Mouse (Mus musculus): ENCODE data around the gene Ctnna3. TPM values are rescaled to one million over a fixed set of nuclear protein-coding genes. Genes with fewer than 3 reads are reported as not detected.

Gene Ctnna3
- polyA plus RNA-seq, 1 experiment = 1.2 TPM

DNA sequence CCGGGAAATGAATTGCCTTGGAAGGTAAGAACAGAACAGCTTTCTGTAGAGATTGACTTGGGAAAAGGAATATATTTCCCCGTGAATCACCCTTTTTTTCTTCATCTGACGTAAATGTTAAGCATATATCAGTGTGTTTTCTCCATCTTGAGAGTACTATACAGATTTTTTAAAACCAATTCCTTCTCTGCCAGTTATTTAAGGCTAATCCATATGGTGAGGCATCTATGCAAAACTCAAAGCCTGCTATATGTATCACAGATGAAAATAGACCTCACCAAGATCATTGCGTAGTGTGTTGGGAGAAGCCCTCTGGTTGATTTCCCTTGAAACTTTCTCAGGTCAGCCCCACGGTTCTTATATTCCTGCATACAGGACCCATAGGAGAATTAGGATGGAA, 464.7 kb downstream of the Ctnna3 start:
- no peak overlapping the region for H3K4me3 ChIP-seq (replicated peaks; ENCODE audit: control insufficient read depth, low read depth, low read length)
- TF ChIP-seq CTCF (IDR thresholded peaks at IDR 0.05; ENCODE audit: control insufficient read depth, insufficient read depth, low read length) (no peak), POLR2A (IDR thresholded peaks at IDR 0.05; ENCODE audit: borderline replicate concordance, control insufficient read depth, low read depth, low read length) (no peak)
- H3K4me1 ChIP-seq (ENCODE audit: control insufficient read depth, insufficient read depth, low read length) = no peaks in the 10 kb centered on the region
- H3K27ac ChIP-seq (ENCODE audit: control insufficient read depth, insufficient read depth, low read depth, low read length, poor library complexity) = no peak overlapping the region
- 79% methylated on average over 5 of the region's 5 CpGs for WGBS

- H3K4me3 ChIP-seq (replicated peaks; ENCODE audit: control insufficient read depth, low read depth, low read length) = no peak overlapping the region
- H3K4me1 ChIP-seq (ENCODE audit: control insufficient read depth, insufficient read depth, low read length) = no peaks in the 10 kb centered on the region
- TF ChIP-seq CTCF (IDR thresholded peaks at IDR 0.05; ENCODE audit: control insufficient read depth, insufficient read depth, low read length) (no peak), POLR2A (IDR thresholded peaks at IDR 0.05; ENCODE audit: borderline replicate concordance, control insufficient read depth, low read depth, low read length) (no peak)
- H3K27ac ChIP-seq (ENCODE audit: control insufficient read depth, insufficient read depth, low read depth, low read length, poor library complexity) = no peak overlapping the region
These were observed 470.0 kb downstream of the Ctnna3 start for GRCm38 (mm10) chr10:63899891-63900290.

- H3K4me3 ChIP-seq (replicated peaks; ENCODE audit: control insufficient read depth, low read depth, low read length) = no peak overlapping the region
- TF ChIP-seq POLR2A (IDR thresholded peaks at IDR 0.05; ENCODE audit: borderline replicate concordance, control insufficient read depth, low read depth, low read length) (no peak), CTCF (IDR thresholded peaks at IDR 0.05; ENCODE audit: control insufficient read depth, insufficient read depth, low read length) (no peak)
- H3K27ac ChIP-seq (ENCODE audit: control insufficient read depth, insufficient read depth, low read depth, low read length, poor library complexity) = no peak overlapping the region
- no peaks in the 10 kb centered on the region for H3K4me1 ChIP-seq (ENCODE audit: control insufficient read depth, insufficient read depth, low read length)
These were observed 479.0 kb downstream of the Ctnna3 start for GRCm38 (mm10) chr10:63908878-63909277.

DNA sequence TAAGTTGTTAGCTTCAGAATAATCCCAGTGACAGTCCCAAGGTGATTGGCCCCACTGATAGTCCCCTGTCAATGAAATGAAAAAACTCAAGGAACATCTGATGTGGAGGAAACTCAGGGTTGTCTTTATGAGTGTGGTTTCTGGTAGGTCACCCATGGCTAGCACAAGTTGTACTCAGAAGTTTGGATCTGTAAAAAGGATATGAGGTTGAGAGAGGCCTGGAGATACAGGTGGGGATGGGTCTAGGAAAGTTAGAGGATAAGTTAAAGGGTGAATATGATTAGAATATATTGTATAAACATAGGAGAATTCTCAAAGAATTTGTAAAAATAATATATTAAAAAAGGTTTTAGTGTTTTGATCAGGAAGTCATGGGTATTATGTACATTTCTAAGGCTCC, 497.4 kb downstream of the Ctnna3 start, which contains the start of gene Gm10118:
TSS of gene Gm10118 (minus strand) at position 101 of the 400 bp plus-strand sequence.
- H3K27ac ChIP-seq (ENCODE audit: control insufficient read depth, insufficient read depth, low read depth, low read length, poor library complexity) = no peak within 1 kb of the TSS
- TF ChIP-seq CTCF (IDR thresholded peaks at IDR 0.05; ENCODE audit: control insufficient read depth, insufficient read depth, low read length) = no peak
- no peak for TF ChIP-seq POLR2A (IDR thresholded peaks at IDR 0.05; ENCODE audit: borderline replicate concordance, control insufficient read depth, low read depth, low read length)
- no peak within 1 kb of the TSS for H3K4me3 ChIP-seq (replicated peaks; ENCODE audit: control insufficient read depth, low read depth, low read length)
- no peaks in the 10 kb centered on the region for H3K4me1 ChIP-seq (ENCODE audit: control insufficient read depth, insufficient read depth, low read length)

DNA sequence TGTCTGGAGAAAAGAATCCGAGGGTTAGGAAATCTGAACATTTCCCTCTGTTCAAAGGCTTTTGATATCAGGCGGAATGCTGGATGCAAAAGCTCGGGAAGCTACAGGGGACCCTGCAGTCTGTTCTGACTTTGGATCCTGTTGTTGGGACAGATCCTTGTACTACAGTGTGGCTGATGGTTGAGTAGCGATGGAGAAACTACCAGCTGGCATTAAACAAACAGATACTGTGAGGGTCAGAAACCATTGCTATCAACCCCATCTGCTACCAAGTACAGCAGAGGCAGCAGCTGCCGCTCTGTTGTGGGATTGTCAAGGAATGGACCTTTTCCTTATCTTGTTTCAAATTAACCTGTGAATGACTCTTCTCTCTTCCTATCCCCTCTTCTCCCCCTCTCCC, 504.0 kb downstream of the Ctnna3 start:
- Histone ChIP-seq H3K4me3 (replicated peaks; ENCODE audit: control insufficient read depth, low read depth, low read length) (no peak overlapping the region), H3K4me1 (ENCODE audit: control insufficient read depth, insufficient read depth, low read length) (no peaks in the 10 kb centered on the region), H3K27ac (ENCODE audit: control insufficient read depth, insufficient read depth, low read depth, low read length, poor library complexity) (no peak overlapping the region)
- 75% methylated on average over 5 of the region's 5 CpGs for WGBS
- TF ChIP-seq POLR2A (IDR thresholded peaks at IDR 0.05; ENCODE audit: borderline replicate concordance, control insufficient read depth, low read depth, low read length) = no peak
- no peak for TF ChIP-seq CTCF (IDR thresholded peaks at IDR 0.05; ENCODE audit: control insufficient read depth, insufficient read depth, low read length)

DNA sequence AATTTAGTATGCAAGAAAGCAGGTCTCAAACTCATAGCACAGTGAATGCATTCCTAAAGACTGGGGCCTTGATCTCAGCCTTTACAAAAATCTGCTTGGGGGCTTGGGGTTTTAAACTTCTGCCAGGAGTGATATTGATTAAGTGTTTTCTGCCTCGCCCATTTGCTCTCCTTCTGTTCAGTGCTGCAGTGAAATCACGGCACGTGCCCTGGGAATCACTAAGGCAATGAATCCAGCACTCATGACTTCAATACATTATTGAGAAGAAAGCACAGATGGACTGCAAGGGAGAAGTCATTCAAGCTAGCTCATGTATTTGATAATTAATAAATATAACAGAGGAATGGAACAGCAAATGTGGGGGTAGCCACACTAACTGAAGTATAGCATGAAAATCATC, 515.6 kb downstream of the Ctnna3 start:
- Histone ChIP-seq H3K4me1 (ENCODE audit: control insufficient read depth, insufficient read depth, low read length) (no peaks in the 10 kb centered on the region), H3K4me3 (replicated peaks; ENCODE audit: control insufficient read depth, low read depth, low read length) (no peak overlapping the region), H3K27ac (ENCODE audit: control insufficient read depth, insufficient read depth, low read depth, low read length, poor library complexity) (no peak overlapping the region)
- TF ChIP-seq POLR2A (IDR thresholded peaks at IDR 0.05; ENCODE audit: borderline replicate concordance, control insufficient read depth, low read depth, low read length) (no peak), CTCF (IDR thresholded peaks at IDR 0.05; ENCODE audit: control insufficient read depth, insufficient read depth, low read length) (no peak)
- WGBS = 78% methylated on average over 3 of the region's 3 CpGs

- H3K4me1 ChIP-seq (ENCODE audit: control insufficient read depth, insufficient read depth, low read length) = no peaks in the 10 kb centered on the region
- H3K27ac ChIP-seq (ENCODE audit: control insufficient read depth, insufficient read depth, low read depth, low read length, poor library complexity) = no peak overlapping the region
- H3K4me3 ChIP-seq (replicated peaks; ENCODE audit: control insufficient read depth, low read depth, low read length) = no peak overlapping the region
- TF ChIP-seq CTCF (IDR thresholded peaks at IDR 0.05; ENCODE audit: control insufficient read depth, insufficient read depth, low read length) = no peak
- no peak for TF ChIP-seq POLR2A (IDR thresholded peaks at IDR 0.05; ENCODE audit: borderline replicate concordance, control insufficient read depth, low read depth, low read length)
- WGBS = 66% methylated on average over 4 of the region's 4 CpGs
These were observed 517.4 kb downstream of the Ctnna3 start for GRCm38 (mm10) chr10:63947266-63947665.

DNA sequence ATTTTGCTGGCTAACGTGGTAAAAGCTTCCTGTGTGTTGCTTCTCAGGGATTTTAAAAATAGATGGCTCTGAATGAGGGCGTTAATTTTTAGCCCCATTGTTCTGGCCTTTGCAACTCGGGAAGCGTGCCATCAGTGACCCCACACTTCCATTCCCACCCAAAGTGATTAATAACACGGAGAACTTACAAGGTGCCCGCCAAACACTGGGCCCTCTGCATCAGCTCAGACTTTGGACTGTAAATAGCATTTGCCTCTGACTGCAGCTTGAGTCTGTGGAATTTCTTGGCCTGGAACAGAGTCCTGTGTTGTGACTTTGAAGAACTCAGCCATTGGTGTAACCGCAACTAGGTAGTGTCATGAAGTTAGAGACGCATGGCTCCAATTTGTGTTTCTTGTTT, 521.0 kb downstream of the Ctnna3 start:
- no peaks in the 10 kb centered on the region for H3K4me1 ChIP-seq (ENCODE audit: control insufficient read depth, insufficient read depth, low read length)
- no peak overlapping the region for H3K4me3 ChIP-seq (replicated peaks; ENCODE audit: control insufficient read depth, low read depth, low read length)
- TF ChIP-seq CTCF (IDR thresholded peaks at IDR 0.05; ENCODE audit: control insufficient read depth, insufficient read depth, low read length) = no peak
- H3K27ac ChIP-seq (ENCODE audit: control insufficient read depth, insufficient read depth, low read depth, low read length, poor library complexity) = no peak overlapping the region
- WGBS = 51% methylated on average over 8 of the region's 8 CpGs

- Histone ChIP-seq H3K4me1 (ENCODE audit: control insufficient read depth, insufficient read depth, low read length) (no peaks in the 10 kb centered on the region), H3K4me3 (replicated peaks; ENCODE audit: control insufficient read depth, low read depth, low read length) (no peak overlapping the region), H3K27ac (ENCODE audit: control insufficient read depth, insufficient read depth, low read depth, low read length, poor library complexity) (no peak overlapping the region)
- WGBS = 84% methylated on average over 1 of the region's 1 CpGs
- no peak for TF ChIP-seq POLR2A (IDR thresholded peaks at IDR 0.05; ENCODE audit: borderline replicate concordance, control insufficient read depth, low read depth, low read length)
- no peak for TF ChIP-seq CTCF (IDR thresholded peaks at IDR 0.05; ENCODE audit: control insufficient read depth, insufficient read depth, low read length)
These were observed 521.6 kb downstream of the Ctnna3 start for GRCm38 (mm10) chr10:63951481-63951880.

Data from bone marrow, adult 2 months (tissue).